Mouse (Mus musculus) CD4-positive, CD25-positive, alpha-beta regulatory T cell, adult 9 weeks (primary cell): ENCODE results near the gene Tktl2. TPM values are rescaled to one million over a fixed set of nuclear protein-coding genes. Genes with fewer than 3 reads are reported as not detected.

Source experiments
- polyA plus RNA-seq: library from polyadenylated mRNA; unstranded; fragments of 100-300 nt; shearing (Covaris generic); gene quantifications from one replicate; pipeline ENCODE4 v1.2.1, GENCODE M21; 2017

The Tktl2 gene
- not detected for polyA plus RNA-seq

GRCm38 (mm10) chr8:66511537-66511936 lies at the start of gene Tktl2:
Gene Tktl2, plus strand, starts transcription at chr8:66511756.

GRCm38 (mm10) chr8:66486084-66486763 lies 25.3 kb upstream of the Tktl2 start, which contains the start of gene Tma16:
Gene Tma16, minus strand, starts transcription at chr8:66486530.

Other genes starting within 250 kb of the Tktl2 start
- gene Tma16, start 25.2 kb upstream of the Tktl2 start, polyA plus RNA-seq, result 12.1 TPM
- gene Npy5r, start 176.4 kb downstream of the Tktl2 start, polyA plus RNA-seq, result not detected
- not detected for gene Npy1r, start 185.4 kb downstream of the Tktl2 start, polyA plus RNA-seq